9 mouse cellular contexts compared by ENCODE assay signal in the genomic region with DNA sequence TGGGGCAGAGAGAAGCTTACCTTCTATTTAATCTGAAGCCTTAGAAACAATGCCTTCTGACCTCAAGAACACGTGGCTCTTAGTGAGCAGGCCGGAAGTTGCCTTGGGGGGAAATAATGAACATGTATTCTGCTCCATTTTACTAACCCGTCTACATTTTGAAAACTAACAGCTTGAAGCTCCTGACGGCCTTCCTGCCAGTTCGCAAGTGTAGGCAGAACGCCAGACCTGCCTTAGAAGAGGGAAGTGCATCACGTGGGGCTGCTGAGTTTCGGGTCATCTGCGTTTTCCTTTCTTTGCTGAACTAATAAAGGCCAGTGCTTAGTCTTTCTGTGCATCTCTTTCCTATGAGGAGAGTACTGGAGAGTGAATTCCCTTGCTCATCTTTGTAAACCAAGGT. TPM values are rescaled to one million over a fixed set of nuclear protein-coding genes. Genes with fewer than 3 reads are reported as not detected.
DNase-seq lines count a peak whose midpoint lies in the region; ATAC-seq and TF ChIP-seq lines count a peak whose summit lies in the region.
"Had no signal": no experiment of that assay in that cellular context is flagged by ENCODE, and none has a peak within 500 bp of the region (broad histone marks: within the 10 kb centered on the region; RNA-seq: fewer than 3 reads in every experiment).

No protein-coding gene starts in this region.

- peak overlapping the region; percentile 39 for H3K4me3 ChIP-seq in bone marrow, adult 2 months (replicated peaks; ENCODE audit: control insufficient read depth, low read depth, low read length)
- H3K4me3 ChIP-seq in limb, embryonic 10.5 days = no peak overlapping the region
- no peak overlapping the region for H3K4me3 ChIP-seq in intestine, embryonic 16.5 days (ENCODE audit: low read length)

- WGBS in bone marrow, adult 2 months = under 1% methylated on average over 9 of the region's 9 CpGs
- WGBS in limb, embryonic 10.5 days = 86% methylated on average over 9 of the region's 9 CpGs
- 44% methylated on average over 9 of the region's 9 CpGs for WGBS in intestine, embryonic 16.5 days

- no peak for ATAC-seq in intestine, embryonic 16.5 days

- H3K4me1 ChIP-seq in bone marrow, adult 2 months (ENCODE audit: control insufficient read depth, insufficient read depth, low read length) = peaks cover 5% of the 10 kb centered on the region
- no peaks in the 10 kb centered on the region for H3K4me1 ChIP-seq in limb, embryonic 10.5 days
- H3K4me1 ChIP-seq in intestine, embryonic 16.5 days (ENCODE audit: control insufficient read depth, insufficient read depth, low read length) = no peaks in the 10 kb centered on the region

- no peaks in the 10 kb centered on the region for H3K27me3 ChIP-seq in limb, embryonic 10.5 days (ENCODE audit: low read depth, poor library complexity, severe bottlenecking)
- H3K27me3 ChIP-seq in intestine, embryonic 16.5 days (replicated peaks; ENCODE audit: control insufficient read depth, insufficient read depth, low read length) = no peaks in the 10 kb centered on the region

- H3K4me2 ChIP-seq in intestine, embryonic 16.5 days (ENCODE audit: low read depth, low read length) = no peak overlapping the region

- peak overlapping the region; percentile 71; the same call in 1 of the 2 replicates for H3K27ac ChIP-seq in bone marrow, adult 2 months (ENCODE audit: control insufficient read depth, insufficient read depth, low read depth, low read length, poor library complexity)
- no peak overlapping the region for H3K27ac ChIP-seq in limb, embryonic 10.5 days
- H3K27ac ChIP-seq in intestine, embryonic 16.5 days (ENCODE audit: low read length) = no peak overlapping the region

- H3K9ac ChIP-seq in intestine, embryonic 16.5 days (ENCODE audit: low read depth, low read length) = no peak overlapping the region

- H3K36me3 ChIP-seq in limb, embryonic 10.5 days = no peaks in the 10 kb centered on the region
- no peaks in the 10 kb centered on the region for H3K36me3 ChIP-seq in intestine, embryonic 16.5 days (ENCODE audit: control insufficient read depth, insufficient read depth, low read length)

- no peaks in the 10 kb centered on the region for H3K9me3 ChIP-seq in limb, embryonic 10.5 days (replicated peaks)
- H3K9me3 ChIP-seq in intestine, embryonic 16.5 days (ENCODE audit: control insufficient read depth, low read length) = peaks cover 4% of the 10 kb centered on the region; the same call in 1 of the 2 replicates

- TF ChIP-seq CTCF in bone marrow, adult 2 months (IDR thresholded peaks at IDR 0.05; ENCODE audit: control insufficient read depth, insufficient read depth, low read length) = no peak

- TF ChIP-seq POLR2A in bone marrow, adult 2 months (IDR thresholded peaks at IDR 0.05; ENCODE audit: borderline replicate concordance, control insufficient read depth, low read depth, low read length) = no peak

- peak; percentile 59 for DNase-seq in layer of hippocampus, adult 9-11 months
- DNase-seq in layer of hippocampus, postnatal 25 days (ENCODE audit: extremely low spot score in 1 of 2, low spot score in 1 of 2) = no peak
- peak; percentile 44 to 73 for DNase-seq in kidney, postnatal 36 days
- peak; percentile 82 to 83 for DNase-seq in spleen, postnatal 36 days (ENCODE audit: low spot score in 2 of 2)
- DNase-seq in adipocyte (ENCODE audit: low spot score) = no peak
- no peak for DNase-seq in limb, embryonic 10.5 days (ENCODE audit: low spot score)

RNA-seq across cellular contexts. Expression of a gene that starts 19.1 kb away (rescaled TPM):
- not detected for total RNA-seq in layer of hippocampus, postnatal 25 days (2021)
- polyA plus RNA-seq in bone marrow, adult 2 months (2011; ENCODE audit: insufficient read depth, insufficient read length, low replicate concordance, missing spikeins) = not detected in 2 replicates
- not detected in 2 replicates for polyA plus RNA-seq in limb, embryonic 10.5 days (2016; fragmentation: Nextera tagmentation; extraction: Ambion mirVana)
- polyA plus RNA-seq in intestine, embryonic 16.5 days (2015; fragmentation: Nextera tagmentation; extraction: Ambion mirVana) = 1.5 TPM in 2 replicates
- polyA plus RNA-seq: heart, embryonic 14.5 days had no signal

RNA-seq across cellular contexts. Expression of a gene that starts 26.1 kb away (rescaled TPM):
- 10 to 100 TPM; 41.6 to 42.8 TPM for total RNA-seq in layer of hippocampus, postnatal 25 days (2021)
- polyA plus RNA-seq in bone marrow, adult 2 months (2011; ENCODE audit: insufficient read depth, insufficient read length, low replicate concordance, missing spikeins) = 1.9 and 2.0 TPM in 2 replicates
- 3.7 and 5.6 TPM in 2 replicates for polyA plus RNA-seq in limb, embryonic 10.5 days (2016; fragmentation: Nextera tagmentation; extraction: Ambion mirVana)
- 2.3 TPM in 2 replicates for polyA plus RNA-seq in intestine, embryonic 16.5 days (2015; fragmentation: Nextera tagmentation; extraction: Ambion mirVana)

Comparison
In these comparisons a context has a peak if more than half of its experiments do, and no peak if none do; other contexts are left out.
1. DNase-seq: peak in layer of hippocampus, adult 9-11 months (single experiment), kidney, postnatal 36 days (2 of 2) and spleen, postnatal 36 days (2 of 2); none in layer of hippocampus, postnatal 25 days (0 of 2), adipocyte (single experiment) and limb, embryonic 10.5 days (single experiment).